Mouse (Mus musculus) adrenal gland, adult 2 months (tissue): ENCODE results near the gene Slc22a23. TPM values are rescaled to one million over a fixed set of nuclear protein-coding genes. Genes with fewer than 3 reads are reported as not detected.

Experiments
- DNase-seq: peaks from one replicate; pipeline ENCODE4 v3.0.0; 2021
- polyA plus RNA-seq: library from polyadenylated mRNA; depleted of rRNA; stranded (reverse); fragments of >200 nt; gene quantifications from 2 replicates; pipeline ENCODE4 v1.2.3, GENCODE M21; 2012
- total RNA-seq, 2 experiments: library from RNA; stranded (reverse); gene quantifications; 2 replicates each; pipeline ENCODE4 v1.2.3; 2021

Gene Slc22a23
- total and polyA plus RNA-seq, 3 experiments, result 5.8 to 13.5 (median 10.2) TPM

- DNase-seq, result no peak
Measured at GRCm38 (mm10) chr13:34163304-34163975, 181.5 kb downstream of the Slc22a23 start.

GRCm38 (mm10) chr13:34162491-34163303 lies 182.3 kb downstream of the Slc22a23 start, which contains the start of gene Psmg4:
Psmg4 (plus strand) TSS chr13:34162964.
- DNase-seq, result peak; percentile 96

- DNase-seq, result no peak
Measured at GRCm38 (mm10) chr13:34159926-34160325, 185.1 kb downstream of the Slc22a23 start.

GRCm38 (mm10) chr13:34157596-34158157 lies 187.3 kb downstream of the Slc22a23 start:
- no peak for DNase-seq

GRCm38 (mm10) chr13:34156840-34157185 lies 188.2 kb downstream of the Slc22a23 start:
- DNase-seq, result no peak

- peak; percentile 14 for DNase-seq
Measured at GRCm38 (mm10) chr13:34156133-34156839, 188.7 kb downstream of the Slc22a23 start.

GRCm38 (mm10) chr13:34154931-34155272 lies 190.1 kb downstream of the Slc22a23 start:
- peak; percentile 47 for DNase-seq

- DNase-seq, result peak; percentile 80
Measured at GRCm38 (mm10) chr13:34154217-34154930, 190.6 kb downstream of the Slc22a23 start.

- DNase-seq, result no peak
Measured at GRCm38 (mm10) chr13:34153254-34154011, 191.5 kb downstream of the Slc22a23 start.

GRCm38 (mm10) chr13:34152695-34153094 lies 192.3 kb downstream of the Slc22a23 start:
- no peak for DNase-seq

- DNase-seq, result no peak
Measured at GRCm38 (mm10) chr13:34151425-34151824, 193.6 kb downstream of the Slc22a23 start.

- peak; percentile 22 for DNase-seq
Measured at GRCm38 (mm10) chr13:34150271-34151027, 194.5 kb downstream of the Slc22a23 start.

- no peak for DNase-seq
Measured at GRCm38 (mm10) chr13:34149463-34150176, 195.4 kb downstream of the Slc22a23 start.

- DNase-seq, result peak; percentile 53
Measured at GRCm38 (mm10) chr13:34148767-34149392, 196.1 kb downstream of the Slc22a23 start.

- DNase-seq, result no peak
Measured at GRCm38 (mm10) chr13:34148181-34148580, 196.8 kb downstream of the Slc22a23 start.

GRCm38 (mm10) chr13:34146916-34147315 lies 198.1 kb downstream of the Slc22a23 start:
- no peak for DNase-seq

- no peak for DNase-seq
Measured at GRCm38 (mm10) chr13:34143389-34143788, 201.6 kb downstream of the Slc22a23 start.

GRCm38 (mm10) chr13:34136605-34137004 lies 208.4 kb downstream of the Slc22a23 start:
- no peak for DNase-seq

GRCm38 (mm10) chr13:34134276-34134675 lies 210.7 kb downstream of the Slc22a23 start:
- DNase-seq, result no peak
